Mouse (Mus musculus) ES-E14 (cell line): ENCODE measurements around the gene Slc9a9. TPM values are rescaled to one million over a fixed set of nuclear protein-coding genes. Genes with fewer than 3 reads are reported as not detected.
"Not testable (repeated sequence)": the region's sequence is repeated elsewhere in the genome, so short reads cannot be mapped to it uniquely, and the experiment has no call there.

Experiments
- DNase-seq: peaks from one replicate; pipeline ENCODE4 v3.0.0-alpha.2; 2013; ENCODE audit warnings: low read depth, low spot score
- H3K27ac ChIP-seq: 2 replicates; pipeline ENCODE4 v1.5.1; 2012; ENCODE audit warnings: low read depth, mild to moderate bottlenecking, low read length, moderate library complexity, mixed read lengths; ENCODE audit not compliant: poor library complexity, insufficient read depth, severe bottlenecking
- H3K36me3 ChIP-seq: 2 replicates; pipeline ENCODE4 v1.6.1; 2012; ENCODE audit warnings: mild to moderate bottlenecking, low read length, moderate library complexity, mixed read lengths; ENCODE audit not compliant: control insufficient read depth, poor library complexity, insufficient read depth, severe bottlenecking
- H3K4me1 ChIP-seq, 2 experiments: fragments of 150-350 bp in 1 of 2; sonication (generic) in 1 of 2; 2 replicates each; pipeline ENCODE4 v1.6.1; 2012; ENCODE audit warnings: low read length in 2 of 2, mild to moderate bottlenecking in 1 of 2, mixed read lengths in 1 of 2; ENCODE audit not compliant: control insufficient read depth in 2 of 2, insufficient read depth in 2 of 2, poor library complexity in 1 of 2
- H3K4me3 ChIP-seq, 2 experiments: fragments of 150-350 bp in 1 of 2; sonication (generic) in 1 of 2; 2 replicates each; pipeline ENCODE4 v1.5.1; 2012; ENCODE audit warnings: low read length in 2 of 2, low read depth in 1 of 2, mild to moderate bottlenecking in 1 of 2, mixed read lengths in 1 of 2; ENCODE audit not compliant: insufficient read depth in 1 of 2, poor library complexity in 1 of 2, severe bottlenecking in 1 of 2
- H3K9ac ChIP-seq: 2 replicates; pipeline ENCODE4 v1.6.1; 2012; ENCODE audit warnings: low read depth, mild to moderate bottlenecking, low read length, mixed read lengths; ENCODE audit not compliant: poor library complexity, insufficient read depth, severe bottlenecking
- H3K9me3 ChIP-seq: fragments of 150-350 bp; sonication (generic); 2 replicates; pipeline ENCODE4 v1.6.1; 2012; ENCODE audit warnings: low read depth, mild to moderate bottlenecking, low read length; ENCODE audit not compliant: control insufficient read depth, insufficient read depth
- CHD2 ChIP-seq: IDR thresholded peaks from 2 replicates; pipeline ENCODE4 v1.6.1; 2014; ENCODE audit warnings: mild to moderate bottlenecking, low read depth, low read length, inconsistent platforms
- HCFC1 ChIP-seq: IDR thresholded peaks from 2 replicates; pipeline ENCODE4 v1.6.1; 2012; ENCODE audit warnings: low read length, inconsistent platforms, borderline replicate concordance; ENCODE audit not compliant: insufficient read depth
- MAFK ChIP-seq: IDR thresholded peaks from 2 replicates; pipeline ENCODE4 v1.6.1; 2014; ENCODE audit warnings: mild to moderate bottlenecking, low read depth, low read length, inconsistent platforms; ENCODE audit not compliant: insufficient read depth
- ZC3H11A ChIP-seq: IDR thresholded peaks from 2 replicates; pipeline ENCODE4 v1.6.1; 2012; ENCODE audit warnings: low read depth, mild to moderate bottlenecking, inconsistent platforms, low read length, borderline replicate concordance
- ZNF384 ChIP-seq: IDR thresholded peaks from 2 replicates; pipeline ENCODE4 v1.6.1; 2012; ENCODE audit warnings: low read depth, low read length, inconsistent platforms
- in situ Hi-C, 2 experiments: fragments of 600-800 bp; cut with MboI; formaldehyde crosslinking; loops; one replicate each; pipeline ENCODE4 v1.15.1; 2025; ENCODE audit warnings: low sequenced_read_pairs in 2 of 2, inconsistent platforms in 1 of 2; ENCODE audit not compliant: unreplicated experiment in 2 of 2
- total RNA-seq: library from RNA; depleted of rRNA; stranded (reverse); fragments of 300-350 nt; gene quantifications from 2 replicates; pipeline ENCODE4 v1.2.3, GENCODE M21; 2012

Slc9a9 gene
- total RNA-seq, 1 experiment: 0.13 TPM

GRCm38 (mm10) chr9:94626737-94627136 is 43.0 kb upstream of the Slc9a9 start:
- in situ Hi-C loops: no loop called here
- H3K36me3 ChIP-seq: no peaks in the 10 kb centered on the region
- H3K27ac ChIP-seq: no peak overlapping the region
- H3K9me3 ChIP-seq: no peaks in the 10 kb centered on the region
- no peak overlapping the region for H3K4me3 ChIP-seq
- no peak overlapping the region for H3K9ac ChIP-seq
- TF ChIP-seq CHD2: no peak
- TF ChIP-seq ZNF384: no peak
- TF ChIP-seq HCFC1: no peak
- no peak for DNase-seq
- no peaks in the 10 kb centered on the region for H3K4me1 ChIP-seq

- no peak for DNase-seq
- H3K4me1 ChIP-seq: no peaks in the 10 kb centered on the region
- no peak overlapping the region for H3K27ac ChIP-seq
- H3K36me3 ChIP-seq: no peaks in the 10 kb centered on the region
- no peak overlapping the region for H3K9ac ChIP-seq
- in situ Hi-C loops: no loop called here
- H3K4me3 ChIP-seq: no peak overlapping the region
- no peak for TF ChIP-seq ZC3H11A
- TF ChIP-seq ZNF384: no peak
- no peak for TF ChIP-seq CHD2
- TF ChIP-seq MAFK: no peak
- TF ChIP-seq HCFC1: no peak
- no peaks in the 10 kb centered on the region for H3K9me3 ChIP-seq
Observed at GRCm38 (mm10) chr9:94628948-94629347, 40.8 kb upstream of the Slc9a9 start.

- 0 out of 2 replicates have a peak, but pooled peaks have one; percentile 10 for TF ChIP-seq ZC3H11A
- H3K4me3 ChIP-seq, in situ Hi-C loops, H3K27ac ChIP-seq, DNase-seq, H3K36me3 ChIP-seq, H3K9ac ChIP-seq, H3K9me3 ChIP-seq, H3K4me1 ChIP-seq: not testable (repeated sequence)
Observed at GRCm38 (mm10) chr9:94634275-94634674, 35.4 kb upstream of the Slc9a9 start.

- no peaks in the 10 kb centered on the region for H3K4me1 ChIP-seq
- H3K9me3 ChIP-seq: no peaks in the 10 kb centered on the region
- no peak for DNase-seq
- no peak overlapping the region for H3K9ac ChIP-seq
- no peak overlapping the region for H3K4me3 ChIP-seq
- TF ChIP-seq ZC3H11A (no peak), ZNF384 (no peak), HCFC1 (no peak), CHD2 (no peak), MAFK (no peak)
- no peaks in the 10 kb centered on the region for H3K36me3 ChIP-seq
- no peak overlapping the region for H3K27ac ChIP-seq
- in situ Hi-C loops: no loop called here
Observed at GRCm38 (mm10) chr9:94645631-94646030, 24.1 kb upstream of the Slc9a9 start.

- TF ChIP-seq HCFC1 (no peak), MAFK (no peak), ZC3H11A (no peak), CHD2 (no peak), ZNF384 (no peak)
- in situ Hi-C loops: no loop called here
- no peak for DNase-seq
- H3K4me1 ChIP-seq: no peaks in the 10 kb centered on the region
- no peak overlapping the region for H3K27ac ChIP-seq
- no peaks in the 10 kb centered on the region for H3K9me3 ChIP-seq
- H3K36me3 ChIP-seq: no peaks in the 10 kb centered on the region
- no peak overlapping the region for H3K9ac ChIP-seq
- no peak overlapping the region for H3K4me3 ChIP-seq
Observed at GRCm38 (mm10) chr9:94647425-94647824, 22.3 kb upstream of the Slc9a9 start.
